Mouse (Mus musculus) embryonic facial prominence, embryonic 15.5 days (tissue): ENCODE data around the gene Gm45753. TPM values are rescaled to one million over a fixed set of nuclear protein-coding genes. Genes with fewer than 3 reads are reported as not detected.

Source experiments
- ATAC-seq: fragments of 200-750 bp; cut with Nextera tagmentation; 2 replicates; pipeline ENCODE4 v1.8.0; 2017; ENCODE audit warnings: low read depth, moderate TSS enrichment; ENCODE audit not compliant: insufficient number of reproducible peaks, low FRiP score, low TSS enrichment
- H3K27ac ChIP-seq: fragments of 300-500 bp; sonication (generic); replicated peaks from 2 replicates; pipeline ENCODE4 v1.5.1; 2015; ENCODE audit warnings: mild to moderate bottlenecking, inconsistent platforms
- H3K27me3 ChIP-seq: fragments of 300-500 bp; sonication (generic); 2 replicates; pipeline ENCODE4 v1.6.1; 2015; ENCODE audit warnings: inconsistent platforms
- H3K36me3 ChIP-seq: fragments of 300-500 bp; sonication (generic); 2 replicates; pipeline ENCODE4 v1.6.1; 2015; ENCODE audit warnings: mild to moderate bottlenecking, inconsistent platforms
- H3K4me1 ChIP-seq: fragments of 300-500 bp; sonication (generic); 2 replicates; pipeline ENCODE4 v1.6.1; 2015; ENCODE audit warnings: inconsistent platforms
- H3K4me2 ChIP-seq: fragments of 300-500 bp; sonication (generic); replicated peaks from 2 replicates; pipeline ENCODE4 v1.6.1; 2015; ENCODE audit warnings: mild to moderate bottlenecking, inconsistent platforms
- H3K4me3 ChIP-seq: fragments of 300-500 bp; sonication (generic); replicated peaks from 2 replicates; pipeline ENCODE4 v1.5.1; 2015; ENCODE audit warnings: mild to moderate bottlenecking, inconsistent platforms
- H3K9ac ChIP-seq: fragments of 300-500 bp; sonication (generic); 2 replicates; pipeline ENCODE4 v1.6.1; 2015; ENCODE audit warnings: inconsistent platforms
- H3K9me3 ChIP-seq: fragments of 300-500 bp; sonication (generic); replicated peaks from 2 replicates; pipeline ENCODE4 v1.6.1; 2016; ENCODE audit warnings: inconsistent platforms
- WGBS: fragments of 180-500 bp; shearing (Covaris S2); methylation state at CpG from one replicate; pipeline ENCODE4 v1.1.7; 2015; 5-methylcytosine and 5-hydroxymethylcytosine counted together
- polyA plus RNA-seq: library from polyadenylated mRNA; unstranded; fragments of >200 nt; fragmentation: Nextera tagmentation; extraction: Ambion mirVana; gene quantifications from 2 replicates; pipeline ENCODE4 v1.2.1, GENCODE M21; 2015

The Gm45753 gene
- polyA plus RNA-seq, 1 experiment from 2014 or later: 0.13 TPM

DNA sequence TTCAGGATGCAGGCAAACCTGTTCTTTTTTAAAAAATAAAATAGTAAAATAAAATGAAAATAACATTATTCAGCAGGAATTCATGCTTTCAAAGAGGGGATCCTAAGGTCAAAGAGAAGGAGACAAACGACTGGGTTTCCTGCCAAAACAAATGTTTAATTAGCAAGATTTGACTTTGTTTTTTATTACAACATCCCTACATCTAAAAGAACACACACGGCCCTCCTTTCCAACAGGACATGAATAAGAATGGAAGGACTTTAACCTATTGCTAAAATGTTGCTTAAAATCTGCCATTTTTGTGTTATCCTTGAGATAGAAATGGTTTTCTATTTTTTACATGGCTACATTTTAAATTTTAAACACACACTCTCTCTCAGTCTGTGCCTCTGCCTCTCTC, 55.2 kb downstream of the Gm45753 start:
- no peak overlapping the region for H3K9ac ChIP-seq
- no peak overlapping the region for H3K4me2 ChIP-seq
- no peaks in the 10 kb centered on the region for H3K36me3 ChIP-seq
- no peak overlapping the region for H3K27ac ChIP-seq
- H3K4me1 ChIP-seq: no peaks in the 10 kb centered on the region
- H3K27me3 ChIP-seq: no peaks in the 10 kb centered on the region
- H3K4me3 ChIP-seq: no peak overlapping the region
- WGBS: 59% methylated on average over 2 of the region's 2 CpGs
- H3K9me3 ChIP-seq: no peaks in the 10 kb centered on the region
- no peak for ATAC-seq

DNA sequence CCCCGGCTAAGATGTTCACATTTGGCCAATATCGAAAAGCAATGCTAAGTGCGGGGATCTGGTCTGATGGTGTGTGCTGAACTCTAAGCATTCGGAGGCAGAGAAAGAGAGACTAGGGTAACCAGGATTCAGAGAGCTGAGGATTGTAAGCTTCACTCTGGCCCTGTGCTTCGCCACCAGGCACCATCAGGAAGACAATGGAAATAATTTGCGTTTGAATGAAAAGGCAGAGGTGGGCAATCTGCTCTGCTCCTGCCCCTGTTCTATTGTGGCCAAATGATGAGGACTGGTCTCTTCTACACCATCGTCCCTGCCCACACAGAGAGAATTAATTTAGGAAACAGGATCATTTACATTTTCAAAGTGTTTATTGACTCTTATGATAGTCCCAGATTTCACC, 62.0 kb downstream of the Gm45753 start:
- H3K27me3 ChIP-seq: no peaks in the 10 kb centered on the region
- no peak overlapping the region for H3K9ac ChIP-seq
- no peak overlapping the region for H3K27ac ChIP-seq
- ATAC-seq: no peak
- no peaks in the 10 kb centered on the region for H3K36me3 ChIP-seq
- H3K9me3 ChIP-seq: no peaks in the 10 kb centered on the region
- H3K4me2 ChIP-seq: no peak overlapping the region
- 55% methylated on average over 7 of the region's 7 CpGs for WGBS
- no peaks in the 10 kb centered on the region for H3K4me1 ChIP-seq
- no peak overlapping the region for H3K4me3 ChIP-seq

DNA sequence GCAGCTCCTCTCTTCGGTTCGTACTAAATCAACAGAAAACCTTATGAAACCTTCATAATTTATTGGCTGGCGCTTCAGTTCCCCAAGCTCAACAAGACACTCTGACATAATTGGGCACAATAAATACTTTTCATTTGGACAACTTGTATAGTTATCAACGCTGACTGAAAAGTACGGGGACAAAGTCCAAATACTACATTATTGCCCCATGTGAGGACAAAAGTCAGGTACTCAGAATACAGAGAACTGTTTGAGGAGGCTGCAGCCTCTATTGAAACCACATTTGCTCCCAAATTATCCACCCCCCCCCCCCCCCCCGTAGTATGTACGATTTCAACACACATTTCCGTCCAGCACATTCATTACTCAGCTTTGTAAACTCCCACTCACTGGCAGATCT, 68.9 kb downstream of the Gm45753 start:
- H3K9me3 ChIP-seq: no peaks in the 10 kb centered on the region
- H3K4me1 ChIP-seq: no peaks in the 10 kb centered on the region
- WGBS: 76% methylated on average over 8 of the region's 8 CpGs
- no peak overlapping the region for H3K4me2 ChIP-seq
- no peak overlapping the region for H3K27ac ChIP-seq
- H3K27me3 ChIP-seq: 0 out of 2 replicates have a peak, but pooled peaks cover 4% of the 10 kb centered on the region
- no peak for ATAC-seq
- H3K9ac ChIP-seq: no peak overlapping the region
- H3K4me3 ChIP-seq: no peak overlapping the region
- H3K36me3 ChIP-seq: no peaks in the 10 kb centered on the region

DNA sequence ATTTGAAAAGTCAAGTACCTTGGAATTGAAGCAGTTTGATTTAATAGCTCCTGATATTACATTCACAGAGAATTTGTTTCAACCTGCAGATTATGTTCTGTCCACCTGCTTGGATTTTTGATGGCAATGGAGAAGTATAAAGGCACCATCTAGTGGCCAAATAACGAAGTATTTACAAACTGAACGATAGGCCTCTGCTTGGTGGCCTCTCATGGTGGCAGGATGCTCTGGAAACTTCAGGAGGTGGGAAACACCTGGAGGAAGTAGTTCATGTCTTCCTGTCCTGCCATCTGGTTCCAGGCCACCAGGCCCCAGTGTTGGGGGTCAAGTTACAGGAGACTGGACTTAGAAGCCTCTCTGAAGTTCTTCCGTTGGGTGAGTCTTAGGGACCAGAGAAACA, 70.0 kb downstream of the Gm45753 start:
- ATAC-seq: no peak
- Histone ChIP-seq H3K9me3 (no peaks in the 10 kb centered on the region), H3K27ac (no peak overlapping the region), H3K27me3 (0 out of 2 replicates have a peak, but pooled peaks cover 4% of the 10 kb centered on the region), H3K4me3 (no peak overlapping the region), H3K36me3 (no peaks in the 10 kb centered on the region), H3K4me2 (no peak overlapping the region), H3K9ac (no peak overlapping the region), H3K4me1 (no peaks in the 10 kb centered on the region)
- WGBS: 24% methylated on average over 3 of the region's 3 CpGs

DNA sequence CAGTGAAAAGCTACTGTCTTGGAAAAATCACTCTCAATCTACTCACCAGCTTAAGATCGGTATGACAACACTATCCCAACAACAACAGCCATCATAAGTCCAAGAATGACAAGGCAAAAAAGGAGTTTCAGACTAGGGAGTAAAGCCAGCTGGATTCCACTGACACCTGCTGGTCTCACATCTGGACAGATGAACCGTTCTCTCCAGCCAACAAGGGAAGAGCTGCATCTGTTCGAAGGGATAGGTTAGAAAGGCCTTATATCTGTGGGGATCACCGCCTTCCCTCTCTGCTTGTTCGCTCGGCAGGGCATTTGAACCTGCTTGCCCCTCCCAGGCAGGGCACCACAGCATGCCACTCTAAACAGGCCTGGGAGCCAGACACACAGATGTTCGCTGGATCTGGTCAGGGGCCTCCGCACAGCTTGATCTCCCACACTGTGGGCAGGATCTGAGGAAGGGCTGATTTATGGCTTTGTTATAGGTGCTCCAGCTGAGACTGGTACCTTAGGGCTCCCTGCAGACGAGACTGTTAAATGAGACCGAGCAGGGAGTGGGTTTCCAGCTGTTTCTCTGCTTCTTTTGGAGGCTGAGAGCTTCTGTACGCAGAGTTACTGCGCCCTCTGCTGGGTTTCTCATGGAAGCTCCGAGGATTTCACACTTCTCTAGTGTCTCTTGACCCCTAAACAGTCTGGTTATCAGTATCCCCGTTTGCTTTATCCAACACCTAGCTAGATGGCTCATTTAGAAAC, 71.9 kb downstream of the Gm45753 start:
- ATAC-seq: 0 out of 2 replicates have a peak, but pooled peaks have one; percentile 31
- 19% methylated on average over 14 of the region's 14 CpGs for WGBS
- H3K4me2 ChIP-seq: peak overlapping the region; percentile 41

DNA sequence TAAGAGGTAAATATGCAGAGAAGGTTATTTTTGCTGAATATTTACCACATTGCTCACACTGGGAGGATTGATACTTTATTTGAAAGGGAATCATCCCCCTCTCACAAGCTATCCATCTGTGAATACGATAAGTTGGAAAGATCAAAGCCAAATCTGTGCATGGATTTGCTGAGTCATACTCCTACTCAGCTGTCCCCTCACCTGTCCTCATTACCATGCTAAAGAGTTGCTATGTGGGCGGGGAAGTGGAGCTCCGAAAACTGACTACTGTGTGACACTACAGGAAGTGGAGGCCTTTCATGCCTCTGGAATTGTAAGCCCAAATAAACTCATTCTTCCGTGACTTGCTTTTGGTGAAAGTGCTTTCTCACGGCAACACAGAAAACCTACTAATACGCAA, 73.0 kb downstream of the Gm45753 start:
- 80% methylated on average over 6 of the region's 6 CpGs for WGBS

More for the DNA sequence above, 71.9 kb downstream of the Gm45753 start:
- Histone ChIP-seq H3K4me1 (no peaks in the 10 kb centered on the region), H3K27ac (no peak overlapping the region), H3K36me3 (no peaks in the 10 kb centered on the region), H3K9ac (0 out of 2 replicates have a peak overlapping the region, but pooled peaks have one; percentile 5), H3K9me3 (no peaks in the 10 kb centered on the region), H3K27me3 (0 out of 2 replicates have a peak, but pooled peaks cover 4% of the 10 kb centered on the region), H3K4me3 (no peak overlapping the region)

DNA sequence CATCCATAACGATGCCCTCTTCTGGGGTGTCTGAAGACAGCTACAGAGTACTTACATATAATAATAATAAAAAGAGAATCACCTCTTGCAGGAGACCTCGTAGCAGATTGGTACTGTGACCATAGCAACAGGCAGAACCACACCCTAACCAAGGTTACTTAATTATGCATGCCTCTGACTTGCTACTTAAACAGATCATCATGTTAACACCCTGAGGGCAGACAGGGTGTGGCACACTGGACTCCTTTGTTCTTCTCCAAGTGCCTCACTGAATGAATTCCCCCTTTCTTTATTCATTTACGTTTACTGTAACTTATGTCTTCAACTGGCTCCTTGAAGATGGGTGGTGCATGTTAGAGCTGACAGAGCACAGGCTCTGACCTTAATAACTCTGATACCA, 75.0 kb downstream of the Gm45753 start:
- H3K9me3 ChIP-seq: no peaks in the 10 kb centered on the region
- H3K9ac ChIP-seq: no peak overlapping the region
- H3K4me3 ChIP-seq: no peak overlapping the region
- ATAC-seq: no peak
- no peak overlapping the region for H3K27ac ChIP-seq
- H3K4me2 ChIP-seq: no peak overlapping the region
- 0 out of 2 replicates have a peak, but pooled peaks cover 4% of the 10 kb centered on the region for H3K27me3 ChIP-seq
- H3K4me1 ChIP-seq: no peaks in the 10 kb centered on the region
- no peaks in the 10 kb centered on the region for H3K36me3 ChIP-seq
- 43% methylated on average over 3 of the region's 3 CpGs for WGBS

More for the DNA sequence above, 73.0 kb downstream of the Gm45753 start:
- Histone ChIP-seq H3K9me3 (no peaks in the 10 kb centered on the region), H3K27me3 (0 out of 2 replicates have a peak, but pooled peaks cover 4% of the 10 kb centered on the region), H3K9ac (no peak overlapping the region), H3K4me1 (no peaks in the 10 kb centered on the region), H3K4me2 (no peak overlapping the region), H3K27ac (no peak overlapping the region), H3K36me3 (no peaks in the 10 kb centered on the region), H3K4me3 (no peak overlapping the region)
- no peak for ATAC-seq

Other genes starting within 250 kb of the Gm45753 start
- gene Mtnr1a, start 239.3 kb downstream of the Gm45753 start, polyA plus RNA-seq: 0.30 TPM in 1 of 2 replicates, not detected in the other
- not detected in 2 replicates for gene F11, start 46.4 kb downstream of the Gm45753 start, polyA plus RNA-seq
- 0.25 and 0.32 TPM in 2 replicates for gene Klkb1, start 13.6 kb downstream of the Gm45753 start, polyA plus RNA-seq
- gene Cyp4v3, start 24.8 kb upstream of the Gm45753 start, polyA plus RNA-seq: 2.4 and 2.9 TPM in 2 replicates
- gene Fam149a, start 73.8 kb upstream of the Gm45753 start, polyA plus RNA-seq: 13.9 and 15.7 TPM in 2 replicates
- 2.0 and 2.6 TPM in 2 replicates for gene Tlr3, start 102.6 kb upstream of the Gm45753 start, polyA plus RNA-seq
- 18.1 and 22.3 TPM in 2 replicates for gene Sorbs2, start 199.3 kb upstream of the Gm45753 start, polyA plus RNA-seq